Mouse (Mus musculus) heart, postnatal 4 days (tissue): Measurements from ENCODE around the gene Rad9a. TPM values are rescaled to one million over a fixed set of nuclear protein-coding genes. Genes with fewer than 3 reads are reported as not detected.

Experiments used
- microRNA-seq, 2 experiments: library from miRNA; unstranded; fragments of <30 nt; microRNA quantifications; one replicate each; pipeline ENCODE4 v1.2.0; 2021 to 2022
- total RNA-seq, 2 experiments: library from RNA; stranded (reverse); gene quantifications; 2 replicates each; pipeline ENCODE4 v1.2.3; 2021

Rad9a gene
- total RNA-seq, 2 experiments from 2014 or later = 8.3 to 8.4 TPM

Small RNA genes lying within 50 kb of the gene (microRNA-seq; reads per million reads assigned to microRNA genes)
- gene Gm26115 = 0 reads per million in 2 experiments

Other genes starting within 250 kb of the Rad9a start
- gene Aldh3b3, start 243.0 kb downstream of the Rad9a start, total RNA-seq = under 1 TPM; 0.17 to 0.18 TPM
- gene Aldh3b2, start 229.3 kb downstream of the Rad9a start, total RNA-seq = under 1 TPM; 0.12 to 0.32 TPM
- 10 to 100 TPM; 10.6 to 12.0 TPM for gene Acy3, start 215.1 kb downstream of the Rad9a start, total RNA-seq
- gene Tbx10, start 208.9 kb downstream of the Rad9a start, total RNA-seq = not detected
- gene Nudt8, start 201.1 kb downstream of the Rad9a start, total RNA-seq = 10 to 100 TPM; 56.6 to 63.2 TPM
- gene Gm49405, start 201.0 kb downstream of the Rad9a start, total RNA-seq = 1 to 10 TPM; 1.4 to 2.4 TPM
- gene Doc2g, start 198.3 kb downstream of the Rad9a start, total RNA-seq = 100 to 1,000 TPM; 106 to 120 TPM
- gene Ndufv1, start 188.9 kb downstream of the Rad9a start, total RNA-seq = 100 to 1,000 TPM; 774 to 835 TPM
- 100 to 1,000 TPM; 219 to 261 TPM for gene Gstp1, start 163.7 kb downstream of the Rad9a start, total RNA-seq
- 10 to 100 TPM; 69.7 to 73.5 TPM for gene Gstp2, start 155.6 kb downstream of the Rad9a start, total RNA-seq
- not detected for gene Gstp3, start 142.1 kb downstream of the Rad9a start, total RNA-seq
- gene Cabp2, start 120.1 kb downstream of the Rad9a start, total RNA-seq = not detected
- gene Cdk2ap2, start 104.5 kb downstream of the Rad9a start, total RNA-seq = 10 to 100 TPM; 22.4 to 23.6 TPM
- gene Pitpnm1, start 101.7 kb downstream of the Rad9a start, total RNA-seq = 10 to 100 TPM; 41.8 to 42.9 TPM
- 10 to 100 TPM; 54.6 to 55.7 TPM for gene Aip, start 75.8 kb downstream of the Rad9a start, total RNA-seq
- gene Gpr152, start 61.9 kb downstream of the Rad9a start, total RNA-seq = under 1 TPM in 1 of 2 experiments, not detected in 1; 0.07 TPM
- under 1 TPM in 1 of 2 experiments, not detected in 1; 0.18 TPM for gene Cabp4, start 57.6 kb downstream of the Rad9a start, total RNA-seq
- gene Coro1b, start 53.0 kb downstream of the Rad9a start, total RNA-seq = 10 to 100 TPM; 74.6 to 74.8 TPM
- gene Ptprcap, start 48.1 kb downstream of the Rad9a start, total RNA-seq = 1 to 10 TPM; 2.0 to 2.2 TPM
- 10 to 100 TPM; 26.0 to 26.3 TPM for gene Rps6kb2, start 38.3 kb downstream of the Rad9a start, total RNA-seq
- 10 to 100 TPM; 46.7 to 49.0 TPM for gene Carns1, start 26.2 kb downstream of the Rad9a start, total RNA-seq
- gene Tbc1d10c, start 10.4 kb downstream of the Rad9a start, total RNA-seq = 1 to 10 TPM; 2.0 to 2.1 TPM
- 100 to 1,000 TPM; 481 to 484 TPM for gene Ppp1ca, start 9.6 kb downstream of the Rad9a start, total RNA-seq
- gene Clcf1, start 12.6 kb upstream of the Rad9a start, total RNA-seq = 1 to 10 TPM; 2.1 to 2.7 TPM
- not detected for gene AC109138.7, start 12.7 kb upstream of the Rad9a start, total RNA-seq
- 10 to 100 TPM; 11.0 to 11.2 TPM for gene Pold4, start 30.2 kb upstream of the Rad9a start, total RNA-seq
- 1 to 10 TPM; 8.4 to 9.0 TPM for gene Ssh3, start 67.5 kb upstream of the Rad9a start, total RNA-seq
- 1 to 10 TPM; 1.1 to 1.3 TPM for gene Ankrd13d, start 81.5 kb upstream of the Rad9a start, total RNA-seq
- gene Grk2, start 104.6 kb upstream of the Rad9a start, total RNA-seq = 10 to 100 TPM; 46.2 to 54.0 TPM
- 10 to 100 TPM; 57.1 to 59.1 TPM for gene Kdm2a, start 196.6 kb upstream of the Rad9a start, total RNA-seq
- 10 to 100 TPM; 11.4 to 12.1 TPM for gene Rhod, start 237.8 kb upstream of the Rad9a start, total RNA-seq